Mouse (Mus musculus) thymus, adult 2 months (tissue): ENCODE results near the gene Pik3r2. TPM values are rescaled to one million over a fixed set of nuclear protein-coding genes. Genes with fewer than 3 reads are reported as not detected.
A peak's percentile ranks its signal among the peaks of the same experiment; 100 is the strongest.

Experiments used
- DNase-seq: peaks from one replicate; pipeline ENCODE4 v3.0.0; 2021
- H3K27ac ChIP-seq: fragments of 200-500 bp; 2 replicates; pipeline ENCODE4 v1.5.1; 2012; ENCODE audit warnings: low read length, control low read depth; ENCODE audit not compliant: control insufficient read depth, insufficient read depth
- H3K27me3 ChIP-seq: fragments of 200-500 bp; 2 replicates; pipeline ENCODE4 v1.6.1; 2012; ENCODE audit warnings: mild to moderate bottlenecking, low read length, moderate library complexity, mixed read lengths; ENCODE audit not compliant: control insufficient read depth, insufficient read depth
- H3K36me3 ChIP-seq: fragments of 200-500 bp; 2 replicates; pipeline ENCODE4 v1.6.1; 2012; ENCODE audit warnings: mild to moderate bottlenecking, low read length, moderate library complexity; ENCODE audit not compliant: control insufficient read depth, insufficient read depth
- H3K4me1 ChIP-seq: fragments of 200-500 bp; replicated peaks from 2 replicates; pipeline ENCODE4 v1.6.1; 2012; ENCODE audit warnings: low read length; ENCODE audit not compliant: control insufficient read depth, insufficient read depth
- H3K4me3 ChIP-seq: fragments of 200-500 bp; 2 replicates; pipeline ENCODE4 v1.5.1; 2012; ENCODE audit warnings: mild to moderate bottlenecking, low read length, control low read depth, moderate library complexity; ENCODE audit not compliant: control insufficient read depth, insufficient read depth
- CTCF ChIP-seq: fragments of 200-500 bp; IDR thresholded peaks from 2 replicates; pipeline ENCODE4 v1.5.1; 2012; ENCODE audit warnings: mild to moderate bottlenecking, control low read depth, low read length, moderate library complexity, borderline replicate concordance; ENCODE audit not compliant: control insufficient read depth, poor library complexity, insufficient read depth; ENCODE audit errors: extremely low read depth
- POLR2A ChIP-seq: fragments of 200-500 bp; IDR thresholded peaks from 2 replicates; pipeline ENCODE4 v1.6.1; 2012; ENCODE audit warnings: mild to moderate bottlenecking, low read length, control low read depth, moderate library complexity; ENCODE audit not compliant: control insufficient read depth, poor library complexity, insufficient read depth; ENCODE audit errors: extremely low read depth
- WGBS: fragments of 180-500 bp; shearing (Covaris S2); methylation state at CpG from one replicate; pipeline ENCODE4 v1.1.7; 2018; 5-methylcytosine and 5-hydroxymethylcytosine counted together
- polyA plus RNA-seq: library from polyadenylated mRNA; depleted of rRNA; stranded (reverse); fragments of >200 nt; gene quantifications from 2 replicates; pipeline ENCODE4 v1.2.3, GENCODE M21; 2012

Gene Pik3r2
- polyA plus RNA-seq, 1 experiment = 136 TPM

DNA sequence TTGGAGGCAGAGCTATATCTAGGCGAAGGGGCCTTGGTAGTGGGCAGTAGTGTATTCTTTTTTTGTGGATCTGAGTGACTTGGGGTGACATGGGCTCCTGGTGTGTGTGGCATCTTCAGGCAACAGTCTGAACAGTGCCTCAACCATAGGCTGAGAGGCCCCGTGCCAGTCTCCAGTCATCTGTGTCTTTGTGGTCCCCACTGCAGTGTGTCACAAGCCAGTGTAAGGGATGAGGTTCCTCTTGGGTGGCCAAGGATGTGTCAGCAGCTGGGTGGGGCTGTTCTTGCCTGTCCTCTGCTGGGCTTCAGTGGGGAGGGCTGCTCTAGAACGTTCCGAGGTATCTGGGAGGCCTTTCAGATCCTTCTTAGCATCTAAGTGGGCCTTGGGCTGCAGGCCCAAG, 45.6 kb downstream of the Pik3r2 start:
- 83% methylated on average over 4 of the region's 4 CpGs for WGBS
- H3K4me1 ChIP-seq = peaks cover 12% of the 10 kb centered on the region
- no peak overlapping the region for H3K4me3 ChIP-seq
- no peaks in the 10 kb centered on the region; the same call in 1 of the 2 replicates for H3K27me3 ChIP-seq
- no peak overlapping the region for H3K27ac ChIP-seq
- no peak for DNase-seq
- TF ChIP-seq POLR2A (no peak), CTCF (no peak)
- H3K36me3 ChIP-seq = no peaks in the 10 kb centered on the region

DNA sequence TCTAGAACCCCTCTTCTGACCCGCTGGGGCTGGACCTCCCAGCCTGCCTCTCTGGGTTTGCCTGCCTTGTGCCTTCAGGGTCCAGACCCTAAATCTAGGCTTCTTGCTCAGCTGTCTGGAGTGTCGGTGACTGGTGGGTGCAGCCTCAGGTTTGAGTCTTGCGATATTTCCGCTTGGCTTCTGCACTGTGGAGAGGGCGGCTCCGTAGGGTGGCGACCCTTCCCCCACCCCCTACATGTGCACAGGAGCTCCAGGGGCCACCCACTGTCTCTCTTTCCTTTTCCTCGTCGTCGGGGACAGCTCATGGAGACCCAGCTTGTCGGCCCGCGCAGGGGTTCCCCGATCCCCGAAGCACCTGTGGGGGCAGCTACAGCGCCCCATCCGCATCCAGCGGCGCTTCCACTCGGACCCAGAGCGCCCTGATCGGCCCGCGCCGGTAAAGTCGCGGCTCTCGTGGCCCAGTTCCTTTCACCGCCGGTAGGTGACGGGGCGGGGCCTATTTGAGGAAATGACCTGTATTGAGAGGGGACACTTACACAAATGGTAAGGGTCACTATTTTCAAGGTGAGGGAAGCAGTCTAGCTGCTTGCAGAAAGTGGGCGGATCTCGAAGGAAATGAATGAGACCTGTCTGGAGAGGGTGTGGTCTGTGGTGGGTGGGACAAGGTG, 46.6 kb downstream of the Pik3r2 start:
- Histone ChIP-seq H3K27me3 (no peaks in the 10 kb centered on the region; the same call in 1 of the 2 replicates), H3K4me3 (peak overlapping the region; percentile 61), H3K36me3 (no peaks in the 10 kb centered on the region), H3K27ac (no peak overlapping the region), H3K4me1 (peaks cover 12% of the 10 kb centered on the region)
- WGBS = 2% methylated on average over 34 of the region's 34 CpGs
- TF ChIP-seq POLR2A = no peak
- peak; percentile 35; the same call in 1 of the 2 replicates for TF ChIP-seq CTCF
- peak; percentile 37 for DNase-seq

DNA sequence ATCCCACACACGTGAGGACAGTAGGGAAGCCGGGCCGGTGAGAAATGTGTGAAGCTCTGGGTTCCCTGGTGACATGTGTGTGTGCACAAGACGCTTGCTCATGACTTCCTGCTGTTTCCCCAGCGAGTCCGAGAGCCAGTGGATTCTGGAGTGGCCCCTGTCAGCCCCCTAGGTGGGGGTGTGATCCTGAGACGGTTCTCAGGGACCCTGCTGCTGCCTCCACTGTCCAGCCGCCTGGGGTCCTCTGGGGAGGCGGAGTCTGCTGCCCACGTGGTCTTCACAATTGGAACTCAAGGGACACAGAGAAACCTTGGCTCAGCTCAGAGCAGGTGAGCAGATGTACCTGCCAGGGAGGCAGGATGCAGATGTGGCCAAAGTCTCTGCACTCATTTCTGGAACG, 49.8 kb downstream of the Pik3r2 start:
- 46% methylated on average over 11 of the region's 11 CpGs for WGBS
- peaks cover 12% of the 10 kb centered on the region for H3K4me1 ChIP-seq
- TF ChIP-seq POLR2A (no peak), CTCF (no peak)
- H3K4me3 ChIP-seq = no peak overlapping the region
- no peaks in the 10 kb centered on the region; the same call in 1 of the 2 replicates for H3K27me3 ChIP-seq
- H3K27ac ChIP-seq = no peak overlapping the region
- no peak for DNase-seq
- H3K36me3 ChIP-seq = no peaks in the 10 kb centered on the region

- no peaks in the 10 kb centered on the region; the same call in 1 of the 2 replicates for H3K27me3 ChIP-seq
Observed at GRCm38 (mm10) chr8:70725792-70726447, 50.6 kb downstream of the Pik3r2 start.

DNA sequence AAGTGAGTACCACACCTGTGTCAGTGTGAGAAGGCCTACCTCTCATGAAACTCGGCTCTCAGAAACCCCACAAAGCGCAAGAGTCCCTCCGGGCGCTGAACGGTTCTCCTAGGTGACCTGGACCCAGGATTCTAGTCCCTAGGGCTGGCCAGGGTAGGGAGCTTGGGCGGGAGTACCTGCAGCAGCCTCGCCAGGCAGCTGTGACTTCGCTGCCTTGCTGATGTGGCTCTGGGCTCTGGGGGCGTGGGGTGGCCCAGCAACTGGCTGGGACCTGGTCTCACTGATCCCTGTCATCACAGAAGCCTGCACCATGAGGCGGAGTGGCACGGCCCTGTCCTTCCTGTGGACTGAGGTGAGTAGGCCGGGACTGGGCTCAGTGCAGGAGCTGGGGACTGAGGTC, 52.3 kb downstream of the Pik3r2 start:
- WGBS = 94% methylated on average over 12 of the region's 12 CpGs
- no peak overlapping the region for H3K27ac ChIP-seq

More at GRCm38 (mm10) chr8:70725792-70726447, 50.6 kb downstream of the Pik3r2 start:
- Histone ChIP-seq H3K27ac (no peak overlapping the region), H3K4me1 (peaks cover 12% of the 10 kb centered on the region), H3K4me3 (no peak overlapping the region), H3K36me3 (no peaks in the 10 kb centered on the region)
- 51% methylated on average over 14 of the region's 14 CpGs for WGBS
- TF ChIP-seq CTCF (no peak), POLR2A (no peak)
- no peak for DNase-seq

GRCm38 (mm10) chr8:70723486-70724210, 52.9 kb downstream of the Pik3r2 start, which contains the start of gene Pde4c:
Gene Pde4c, plus strand, starts transcription at chr8:70723720.
- Histone ChIP-seq H3K27ac (no peak within 1 kb of the TSS), H3K4me1 (no peaks in the 10 kb centered on the region), H3K27me3 (no peaks in the 10 kb centered on the region; the same call in 1 of the 2 replicates), H3K36me3 (no peaks in the 10 kb centered on the region), H3K4me3 (no peak within 1 kb of the TSS)
- no peak for DNase-seq
- 88% methylated on average over 7 of the region's 7 CpGs for WGBS
- TF ChIP-seq POLR2A (no peak), CTCF (no peak)

More for the DNA sequence above, 52.3 kb downstream of the Pik3r2 start:
- no peak overlapping the region for H3K4me3 ChIP-seq
- H3K27me3 ChIP-seq = no peaks in the 10 kb centered on the region; the same call in 1 of the 2 replicates
- no peaks in the 10 kb centered on the region for H3K36me3 ChIP-seq
- no peaks in the 10 kb centered on the region for H3K4me1 ChIP-seq
- no peak for TF ChIP-seq CTCF
- TF ChIP-seq POLR2A = no peak
- no peak for DNase-seq
